9 mouse cellular contexts compared by ENCODE assay signal in genomic region chr4:136088971-136089747, GRCm38 (mm10). TPM values are rescaled to one million over a fixed set of nuclear protein-coding genes. Genes with fewer than 3 reads are reported as not detected.
DNase-seq lines count a peak whose midpoint lies in the region; ATAC-seq and TF ChIP-seq lines count a peak whose summit lies in the region.
"Had no signal": no experiment of that assay in that cellular context is flagged by ENCODE, and none has a peak within 500 bp of the region (broad histone marks: within the 10 kb centered on the region; RNA-seq: fewer than 3 reads in every experiment).

No protein-coding gene starts in this region.

- peak; percentile 43 to 83 for DNase-seq in adrenal gland, adult (ENCODE audit: inconsistent age in 2 of 2, low spot score in 1 of 2)
- DNase-seq in adrenal gland, adult 18-20 months (ENCODE audit: low spot score in 2 of 2) = no peak
- DNase-seq in lung, adult 2 months = no peak
- DNase-seq in limb, embryonic 11.5 days (ENCODE audit: low spot score) = no peak
- DNase-seq in thymus, adult 2 months = peak; percentile 92
- no peak for DNase-seq in frontal cortex, adult 2 months (ENCODE audit: extremely low spot score in 1 of 2, low spot score in 1 of 2)
- DNase-seq in cerebellum, postnatal 14 days = no peak

- no peak for TF ChIP-seq CTCF in lung, adult 2 months (IDR thresholded peaks at IDR 0.05; ENCODE audit: insufficient read depth, low read length)
- TF ChIP-seq CTCF in thymus, adult 2 months (IDR thresholded peaks at IDR 0.05; ENCODE audit: borderline replicate concordance, control insufficient read depth, extremely low read depth, insufficient read depth, low read length, poor library complexity) = 0 out of 2 replicates have a peak, but pooled peaks have one; percentile 20

- no peaks in the 10 kb centered on the region for H3K36me3 ChIP-seq in lung, embryonic 15.5 days
- no peaks in the 10 kb centered on the region for H3K36me3 ChIP-seq in limb, embryonic 11.5 days (ENCODE audit: control insufficient read depth, insufficient read depth, low read length)
- H3K36me3 ChIP-seq in thymus, adult 2 months (ENCODE audit: control insufficient read depth, insufficient read depth, low read length) = no peaks in the 10 kb centered on the region
- H3K36me3 ChIP-seq: liver, embryonic 15.5 days had no signal

- no peak overlapping the region for H3K9ac ChIP-seq in lung, embryonic 15.5 days
- peak overlapping the region; percentile 22; the same call in 1 of the 2 replicates for H3K9ac ChIP-seq in limb, embryonic 11.5 days (ENCODE audit: low read length)
- H3K9ac ChIP-seq: liver, embryonic 15.5 days had no signal

- H3K27ac ChIP-seq in lung, embryonic 15.5 days = peak overlapping the region; percentile 57
- no peak overlapping the region for H3K27ac ChIP-seq in limb, embryonic 11.5 days (replicated peaks; ENCODE audit: low read depth, low read length)
- H3K27ac ChIP-seq in thymus, adult 2 months (ENCODE audit: control insufficient read depth, insufficient read depth, low read length) = peak overlapping the region; percentile 99
- H3K27ac ChIP-seq: liver, embryonic 15.5 days had no signal

- no peaks in the 10 kb centered on the region for H3K27me3 ChIP-seq in lung, embryonic 15.5 days
- no peaks in the 10 kb centered on the region for H3K27me3 ChIP-seq in limb, embryonic 11.5 days (ENCODE audit: control insufficient read depth, insufficient read depth, low read length)
- H3K27me3 ChIP-seq in thymus, adult 2 months (ENCODE audit: control insufficient read depth, insufficient read depth, low read length) = no peaks in the 10 kb centered on the region

- no peak for TF ChIP-seq POLR2A in lung, adult 2 months (IDR thresholded peaks at IDR 0.05; ENCODE audit: borderline replicate concordance, extremely low read depth, low read depth, low read length)
- TF ChIP-seq POLR2A in thymus, adult 2 months (IDR thresholded peaks at IDR 0.05; ENCODE audit: control insufficient read depth, extremely low read depth, insufficient read depth, low read length, poor library complexity) = peak; percentile 55

- H3K4me1 ChIP-seq in lung, embryonic 15.5 days = no peaks in the 10 kb centered on the region
- H3K4me1 ChIP-seq in lung, adult 2 months (ENCODE audit: control insufficient read depth, insufficient read depth, low read length) = no peaks in the 10 kb centered on the region
- peaks cover 3% of the 10 kb centered on the region; the same call in 1 of the 2 replicates for H3K4me1 ChIP-seq in limb, embryonic 11.5 days (ENCODE audit: control insufficient read depth, insufficient read depth, low read length)
- peaks cover 47% of the 10 kb centered on the region for H3K4me1 ChIP-seq in thymus, adult 2 months (replicated peaks; ENCODE audit: control insufficient read depth, insufficient read depth, low read length)
- H3K4me1 ChIP-seq: liver, embryonic 15.5 days had no signal

- WGBS in lung, embryonic 15.5 days = 42% methylated on average over 16 of the region's 16 CpGs
- 51% methylated on average over 16 of the region's 16 CpGs for WGBS in lung, adult 2 months
- 60% methylated on average over 16 of the region's 16 CpGs for WGBS in limb, embryonic 11.5 days
- WGBS in thymus, adult 2 months = 16% methylated on average over 16 of the region's 16 CpGs

- H3K4me3 ChIP-seq in lung, embryonic 15.5 days = no peak overlapping the region
- no peak overlapping the region for H3K4me3 ChIP-seq in lung, adult 2 months (replicated peaks; ENCODE audit: extremely low read depth, low read depth, low read length)
- H3K4me3 ChIP-seq in limb, embryonic 11.5 days (ENCODE audit: low read depth, low read length) = no peak overlapping the region
- H3K4me3 ChIP-seq in thymus, adult 2 months (ENCODE audit: control insufficient read depth, insufficient read depth, low read length) = peak overlapping the region; percentile 26
- H3K4me3 ChIP-seq: liver, embryonic 15.5 days had no signal

- no peaks in the 10 kb centered on the region for H3K9me3 ChIP-seq in lung, embryonic 15.5 days
- no peaks in the 10 kb centered on the region for H3K9me3 ChIP-seq in limb, embryonic 11.5 days (ENCODE audit: control insufficient read depth, low read length)
- H3K9me3 ChIP-seq: liver, embryonic 15.5 days had no signal

- no peak overlapping the region for H3K4me2 ChIP-seq in lung, embryonic 15.5 days
- no peak overlapping the region for H3K4me2 ChIP-seq in limb, embryonic 11.5 days (ENCODE audit: low read depth, severe bottlenecking)
- H3K4me2 ChIP-seq: liver, embryonic 15.5 days had no signal

- ATAC-seq in lung, embryonic 15.5 days (ENCODE audit: borderline replicate concordance, extremely low read depth, low FRiP score, low TSS enrichment) = peak; percentile 43; the same call in 1 of the 2 replicates
- ATAC-seq in limb, embryonic 11.5 days (ENCODE audit: insufficient number of reproducible peaks, low FRiP score, low TSS enrichment, low read depth) = no peak

RNA-seq across cellular contexts. Expression of gene Rpl11, which starts 35.9 kb away (rescaled TPM):
- 100 to 1,000 TPM; 560 to 640 TPM for total RNA-seq in adrenal gland, adult 18-20 months (2021)
- 476 and 482 TPM in 2 replicates for polyA plus RNA-seq in lung, embryonic 15.5 days (2015; fragmentation: Nextera tagmentation; extraction: Ambion mirVana)
- 181 and 218 TPM in 2 replicates for polyA plus RNA-seq in lung, adult 2 months (2012; rRNA removed)
- 529 and 535 TPM in 2 replicates for polyA plus RNA-seq in limb, embryonic 11.5 days (2014; fragmentation: Nextera tagmentation; extraction: Ambion mirVana)
- 418 and 466 TPM in 2 replicates for polyA plus RNA-seq in thymus, adult 2 months (2012; rRNA removed)
- polyA plus RNA-seq in frontal cortex, adult 2 months (2012; rRNA removed) = 507 and 512 TPM in 2 replicates

RNA-seq across cellular contexts. Expression of gene Id3, which starts 54.1 kb away (rescaled TPM):
- total RNA-seq in adrenal gland, adult 18-20 months (2021) = 10 to 100 TPM; 47.4 to 77.7 TPM
- 498 and 529 TPM in 2 replicates for polyA plus RNA-seq in lung, embryonic 15.5 days (2015; fragmentation: Nextera tagmentation; extraction: Ambion mirVana)
- 390 and 505 TPM in 2 replicates for polyA plus RNA-seq in lung, adult 2 months (2012; rRNA removed)
- 534 and 581 TPM in 2 replicates for polyA plus RNA-seq in limb, embryonic 11.5 days (2014; fragmentation: Nextera tagmentation; extraction: Ambion mirVana)
- polyA plus RNA-seq in thymus, adult 2 months (2012; rRNA removed) = 312 and 357 TPM in 2 replicates
- 90.0 and 90.1 TPM in 2 replicates for polyA plus RNA-seq in frontal cortex, adult 2 months (2012; rRNA removed)

Comparison
In these comparisons a context has a peak if more than half of its experiments do, and no peak if none do; other contexts are left out.
1. DNase-seq: peak in adrenal gland, adult (2 of 2) and thymus, adult 2 months (single experiment); none in adrenal gland, adult 18-20 months (0 of 2), lung, adult 2 months (single experiment), limb, embryonic 11.5 days (single experiment), frontal cortex, adult 2 months (0 of 2) and cerebellum, postnatal 14 days (0 of 2).